Mouse (Mus musculus) MEL (cell line): ENCODE data around the gene Aaas. TPM values are rescaled to one million over a fixed set of nuclear protein-coding genes. Genes with fewer than 3 reads are reported as not detected.

Source experiments
- DNase-seq: peaks from one replicate; pipeline ENCODE4 v3.0.0; 2011; ENCODE audit warnings: low read depth, low spot score
- H3K27ac ChIP-seq: 2 replicates; pipeline ENCODE4 v1.5.1; 2012; ENCODE audit warnings: low read depth, mild to moderate bottlenecking, control low read depth, low read length, moderate library complexity; ENCODE audit not compliant: control insufficient read depth
- H3K27me3 ChIP-seq, 2 experiments: fragments of 150-350 bp in 1 of 2; sonication (generic) in 1 of 2; 2 replicates each; pipeline ENCODE4 v1.6.1; 2012; ENCODE audit warnings: low read length in 2 of 2, mild to moderate bottlenecking in 2 of 2, improper control_type of control experiment in 1 of 2, moderate library complexity in 1 of 2; ENCODE audit not compliant: insufficient read depth in 2 of 2, control insufficient read depth in 1 of 2
- H3K36me3 ChIP-seq, 2 experiments: 2 replicates each; pipeline ENCODE4 v1.6.1; 2012 to 2014; ENCODE audit warnings: low read length in 2 of 2, improper control_type of control experiment in 1 of 2, inconsistent platforms in 1 of 2, mild to moderate bottlenecking in 1 of 2; ENCODE audit not compliant: insufficient read depth in 2 of 2, control insufficient read depth in 1 of 2
- H3K4me1 ChIP-seq, 2 experiments: fragments of 150-350 bp in 1 of 2; sonication (generic) in 1 of 2; 2 replicates each; pipeline ENCODE4 v1.6.1; 2012; ENCODE audit warnings: low read length in 2 of 2, improper control_type of control experiment in 1 of 2, mild to moderate bottlenecking in 1 of 2; ENCODE audit not compliant: insufficient read depth in 2 of 2, control insufficient read depth in 1 of 2
- H3K4me3 ChIP-seq, 2 experiments: fragments of 150-350 bp in 1 of 2; sonication (generic) in 1 of 2; 2 replicates each; pipeline ENCODE4 v1.5.1; 2012; ENCODE audit warnings: low read depth in 2 of 2, low read length in 2 of 2, mild to moderate bottlenecking in 2 of 2, moderate library complexity in 2 of 2, control low read depth in 1 of 2, improper control_type of control experiment in 1 of 2; ENCODE audit not compliant: control insufficient read depth in 1 of 2, insufficient read depth in 1 of 2
- H3K79me2 ChIP-seq: 2 replicates; pipeline ENCODE4 v1.6.1; 2012; ENCODE audit warnings: mild to moderate bottlenecking, low read length, moderate library complexity; ENCODE audit not compliant: control insufficient read depth, poor library complexity, insufficient read depth
- H3K9ac ChIP-seq: 2 replicates; pipeline ENCODE4 v1.6.1; 2012; ENCODE audit warnings: low read depth, mild to moderate bottlenecking, control low read depth, low read length, moderate library complexity; ENCODE audit not compliant: control insufficient read depth, poor library complexity, severe bottlenecking
- H3K9me3 ChIP-seq: fragments of 150-350 bp; sonication (generic); replicated peaks from 2 replicates; pipeline ENCODE4 v1.6.1; 2012; ENCODE audit warnings: mild to moderate bottlenecking, low read length, improper control_type of control experiment, moderate library complexity; ENCODE audit not compliant: insufficient read depth
- CHD1 ChIP-seq: IDR thresholded peaks from 2 replicates; pipeline ENCODE4 v1.6.1; 2012; ENCODE audit warnings: low read depth, mild to moderate bottlenecking, inconsistent platforms, low read length, improper control_type of control experiment
- CTCF ChIP-seq, 3 experiments: IDR thresholded peaks in 2 of 3; conservative IDR thresholded peaks in 1 of 3; 2 replicates each; pipeline ENCODE4 v1.5.1; 2011 to 2012; ENCODE audit warnings: low read length in 3 of 3, low read depth in 2 of 3, mild to moderate bottlenecking in 2 of 3, improper control_type of control experiment in 1 of 3, inconsistent platforms in 1 of 3, mixed read lengths in 1 of 3, moderate library complexity in 1 of 3; ENCODE audit not compliant: control insufficient read depth in 1 of 3, insufficient read depth in 1 of 3, poor library complexity in 1 of 3, severe bottlenecking in 1 of 3
- ETS1 ChIP-seq: IDR thresholded peaks from 2 replicates; pipeline ENCODE4 v1.6.1; 2012; ENCODE audit warnings: low read depth, mild to moderate bottlenecking, inconsistent platforms, low read length, improper control_type of control experiment, moderate library complexity
- GABPA ChIP-seq: IDR thresholded peaks from 2 replicates; pipeline ENCODE4 v1.6.1; 2012; ENCODE audit warnings: low read depth, mild to moderate bottlenecking, inconsistent platforms, low read length, improper control_type of control experiment, moderate library complexity
- HCFC1 ChIP-seq: IDR thresholded peaks from 2 replicates; pipeline ENCODE4 v1.6.1; 2012; ENCODE audit warnings: low read depth, mild to moderate bottlenecking, inconsistent platforms, low read length, improper control_type of control experiment, moderate library complexity
- JUND ChIP-seq: IDR thresholded peaks from 2 replicates; pipeline ENCODE4 v1.6.1; 2011; ENCODE audit warnings: low read depth, mild to moderate bottlenecking, improper control_type of control experiment, low read length
- KAT2A ChIP-seq: conservative IDR thresholded peaks from 2 replicates; pipeline ENCODE4 v1.6.1; 2012; ENCODE audit warnings: low read depth, low read length, improper control_type of control experiment, inconsistent platforms
- MAFK ChIP-seq: IDR thresholded peaks from 2 replicates; pipeline ENCODE4 v1.6.1; 2011; ENCODE audit warnings: low read depth, mild to moderate bottlenecking, low read length, improper control_type of control experiment, borderline replicate concordance
- MXI1 ChIP-seq: IDR thresholded peaks from 2 replicates; pipeline ENCODE4 v1.6.1; 2011; ENCODE audit warnings: mild to moderate bottlenecking, low read depth, low read length, improper control_type of control experiment
- MYB ChIP-seq: IDR thresholded peaks from 2 replicates; pipeline ENCODE4 v1.6.1; 2011; ENCODE audit warnings: mild to moderate bottlenecking, low read depth, low read length, improper control_type of control experiment
- NELFE ChIP-seq: IDR thresholded peaks from 2 replicates; pipeline ENCODE4 v1.6.1; 2011; ENCODE audit warnings: low read depth, low read length, improper control_type of control experiment
- NRF1 ChIP-seq: IDR thresholded peaks from 2 replicates; pipeline ENCODE4 v1.6.1; 2014; ENCODE audit warnings: low read depth, mild to moderate bottlenecking, inconsistent platforms, low read length, improper control_type of control experiment, moderate library complexity; ENCODE audit not compliant: poor library complexity, insufficient read depth, severe bottlenecking
- POLR2A ChIP-seq, 2 experiments: IDR thresholded peaks; 2 replicates each; pipeline ENCODE4 v1.6.1; 2011 to 2012; ENCODE audit warnings: low read length in 2 of 2, mild to moderate bottlenecking in 2 of 2, control low read depth in 1 of 2, improper control_type of control experiment in 1 of 2, low read depth in 1 of 2, moderate library complexity in 1 of 2; ENCODE audit not compliant: control insufficient read depth in 1 of 2, insufficient read depth in 1 of 2, poor library complexity in 1 of 2
- RAD21 ChIP-seq: IDR thresholded peaks from 2 replicates; pipeline ENCODE4 v1.6.1; 2011; ENCODE audit warnings: mild to moderate bottlenecking, low read depth, low read length, improper control_type of control experiment
- SMC3 ChIP-seq: IDR thresholded peaks from 2 replicates; pipeline ENCODE4 v1.6.1; 2011; ENCODE audit warnings: low read depth, low read length, improper control_type of control experiment
- ZMIZ1 ChIP-seq: IDR thresholded peaks from 2 replicates; pipeline ENCODE4 v1.6.1; 2012; ENCODE audit warnings: low read depth, mild to moderate bottlenecking, inconsistent platforms, low read length, improper control_type of control experiment, moderate library complexity
- ZNF384 ChIP-seq: IDR thresholded peaks from 2 replicates; pipeline ENCODE4 v1.6.1; 2012; ENCODE audit warnings: low read depth, mild to moderate bottlenecking, inconsistent platforms, low read length, improper control_type of control experiment
- polyA plus RNA-seq, 2 experiments: library from polyadenylated mRNA; stranded (reverse) in 1 of 2; unstranded in 1 of 2; fragments of >175 nt in 1 of 2; fragments of >200 nt in 1 of 2; gene quantifications; 2 replicates each; pipeline versions ENCODE4 v1.2.1 to v1.2.4; 2012; ENCODE audit warnings: low replicate concordance in 2 of 2, low read depth in 1 of 2; ENCODE audit not compliant: insufficient read length in 2 of 2, insufficient read depth in 1 of 2, missing spikeins in 1 of 2
- total RNA-seq: library from RNA; depleted of rRNA; stranded (reverse); fragments of 300-350 nt; gene quantifications from 2 replicates; pipeline ENCODE4 v1.2.3, GENCODE M21; 2012

Aaas gene
- total and polyA plus RNA-seq, 3 experiments = 48.7 to 205 TPM; not detected in 1

GRCm38 (mm10) chr15:102341580-102341979 lies 9.0 kb downstream of the Aaas start (continued):
- TF ChIP-seq GABPA = no peak

- TF ChIP-seq ZMIZ1 = no peak
- 0 out of 4 replicates have a peak, but pooled peaks of 1 of the 2 experiments have one; percentile 13 for TF ChIP-seq POLR2A (IDR thresholded peaks at IDR 0.05; ENCODE audit: control insufficient read depth in 1 of 2, insufficient read depth in 1 of 2, low read depth in 1 of 2, low read length in 2 of 2, poor library complexity in 1 of 2)
- TF ChIP-seq JUND = no peak
- TF ChIP-seq CHD1 = no peak
- TF ChIP-seq, all 39 proteins: peak for 1
- peaks cover 0 to 11% of the 10 kb centered on the region in 2 experiments; a peak in 2 of 4 replicates for H3K36me3 ChIP-seq
- H3K27me3 ChIP-seq = no peaks in the 10 kb centered on the region
- no peak overlapping the region for H3K9ac ChIP-seq
- H3K4me3 ChIP-seq = no peak overlapping the region
- H3K79me2 ChIP-seq = no peaks in the 10 kb centered on the region
- no peak for DNase-seq
- H3K27ac ChIP-seq = no peak overlapping the region
- H3K4me1 ChIP-seq = no peaks in the 10 kb centered on the region
- no peaks in the 10 kb centered on the region for H3K9me3 ChIP-seq
These were observed 11.0 kb downstream of the Aaas start for GRCm38 (mm10) chr15:102339612-102340011.

GRCm38 (mm10) chr15:102336946-102337345 lies 13.6 kb downstream of the Aaas start:
- Histone ChIP-seq H3K27me3 (no peaks in the 10 kb centered on the region), H3K27ac (no peak overlapping the region), H3K4me3 (no peak overlapping the region), H3K9ac (no peak overlapping the region), H3K9me3 (no peaks in the 10 kb centered on the region), H3K4me1 (peaks cover 2 to 9% of the 10 kb centered on the region in 2 experiments; a peak in 3 of 4 replicates), H3K36me3 (peaks cover 11% of the 10 kb centered on the region in 2 experiments), H3K79me2 (peaks cover 15% of the 10 kb centered on the region)
- no peak for DNase-seq
- no peak for TF ChIP-seq NRF1
- TF ChIP-seq RAD21 = no peak
- TF ChIP-seq NELFE = no peak
- no peak for TF ChIP-seq MYB
- no peak for TF ChIP-seq MXI1
- no peak for TF ChIP-seq ZMIZ1
- no peak for TF ChIP-seq KAT2A
- no peak for TF ChIP-seq CTCF (IDR thresholded peaks at IDR 0.05 in 2 of 3, conservative IDR thresholded peaks at IDR 0.05 in 1 of 3; ENCODE audit: control insufficient read depth in 1 of 3, insufficient read depth in 1 of 3, low read depth in 2 of 3, low read length in 3 of 3, poor library complexity in 1 of 3, severe bottlenecking in 1 of 3)
- no peak for TF ChIP-seq SMC3
- TF ChIP-seq MAFK = no peak
- no peak for TF ChIP-seq ZNF384
- no peak for TF ChIP-seq ETS1
- no peak for TF ChIP-seq HCFC1
